Mouse (Mus musculus): ENCODE results near the gene Chn2.

Gene Chn2

DNA sequence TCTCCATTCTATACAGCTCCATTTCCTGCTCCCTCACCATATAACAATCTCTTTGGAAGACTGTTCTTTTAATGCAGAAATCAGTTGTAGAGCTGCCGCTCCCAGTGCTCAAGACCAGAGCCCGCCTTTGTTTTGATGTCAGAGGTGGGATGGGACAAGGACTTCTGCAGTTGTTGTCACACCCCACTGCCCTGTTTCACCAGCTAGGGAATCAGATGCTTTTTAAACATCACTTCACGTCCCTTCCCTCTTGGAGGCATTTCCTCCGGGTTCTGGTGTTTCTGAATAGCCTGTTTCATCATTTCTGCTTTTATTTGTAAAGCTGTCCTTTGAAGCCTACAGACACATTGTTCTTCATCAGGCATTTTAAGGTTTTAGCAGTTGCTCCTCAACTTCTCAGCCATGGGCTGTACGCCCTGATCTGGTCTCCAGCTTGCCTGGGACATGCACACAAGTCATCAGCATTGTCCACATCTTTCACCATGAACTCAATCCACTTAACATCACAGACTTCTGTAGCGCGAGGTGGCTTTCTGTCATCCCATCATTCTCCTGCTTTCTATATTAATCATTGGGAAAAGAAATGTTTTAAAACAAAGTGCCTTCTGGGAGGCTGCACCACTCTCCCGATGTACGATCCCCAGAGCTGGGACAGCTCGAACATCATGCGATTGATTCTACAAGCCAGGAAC lies 160.8 kb downstream of the Chn2 start:
- DNase-seq (ENCODE audit: low spot score in 2 of 2), result no peak

GRCm38 (mm10) chr6:54202311-54203020 lies 163.1 kb downstream of the Chn2 start:
- no peak for DNase-seq (ENCODE audit: low spot score in 2 of 2)

- no peak for DNase-seq (ENCODE audit: low spot score in 2 of 2)
Measured at GRCm38 (mm10) chr6:54203316-54203715, 164.0 kb downstream of the Chn2 start.

GRCm38 (mm10) chr6:54203926-54204325 lies 164.6 kb downstream of the Chn2 start:
- no peak for DNase-seq (ENCODE audit: low spot score in 2 of 2)

DNA sequence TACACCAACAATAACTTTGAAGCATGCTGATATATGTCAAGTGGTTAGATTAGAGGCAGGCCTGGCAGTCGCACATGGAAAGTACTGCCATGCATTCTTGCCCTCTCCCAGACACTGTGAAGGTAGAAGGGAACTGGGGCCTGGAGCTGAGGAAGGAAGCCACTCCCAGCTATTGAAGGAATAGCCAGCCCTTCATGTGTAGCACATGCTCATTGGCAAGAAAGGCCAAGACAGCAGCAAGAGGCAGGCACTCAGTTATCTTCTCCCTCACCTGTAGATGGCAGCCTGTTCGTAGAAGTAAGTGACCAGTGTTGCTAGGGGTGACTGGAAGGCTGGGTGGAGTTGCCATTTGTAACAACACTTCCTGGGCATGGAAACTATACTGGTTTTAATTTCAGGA lies 165.6 kb downstream of the Chn2 start:
- DNase-seq (ENCODE audit: low spot score in 2 of 2), result no peak

- no peak for DNase-seq (ENCODE audit: low spot score in 2 of 2)
Measured at GRCm38 (mm10) chr6:54205471-54205870, 166.1 kb downstream of the Chn2 start.

DNA sequence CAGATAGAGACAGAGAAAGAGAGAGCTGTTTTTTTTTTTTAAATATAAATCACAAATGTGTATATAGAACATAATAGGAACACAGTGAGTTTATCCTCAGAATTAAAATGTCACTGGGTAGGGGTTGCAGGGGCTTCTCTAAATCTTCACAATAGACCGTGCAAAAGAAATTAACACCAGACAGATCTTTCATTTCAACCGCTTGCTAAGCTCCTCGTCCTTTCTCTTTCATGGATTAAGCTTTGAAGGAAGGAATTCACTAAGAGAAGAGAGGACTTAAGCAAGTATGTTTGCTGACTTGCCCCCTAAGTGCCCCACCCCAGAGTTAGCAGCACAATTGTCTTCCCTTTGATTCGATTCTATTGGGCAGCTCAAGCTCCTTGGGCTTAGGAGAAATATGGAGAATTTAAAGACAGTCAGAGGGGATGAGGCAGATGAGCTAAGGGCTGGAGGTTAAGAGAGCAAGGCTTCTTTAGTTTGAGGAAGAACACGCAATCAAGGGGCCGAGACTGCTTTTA lies 166.9 kb downstream of the Chn2 start:
- DNase-seq (ENCODE audit: low spot score in 2 of 2), result no peak

DNA sequence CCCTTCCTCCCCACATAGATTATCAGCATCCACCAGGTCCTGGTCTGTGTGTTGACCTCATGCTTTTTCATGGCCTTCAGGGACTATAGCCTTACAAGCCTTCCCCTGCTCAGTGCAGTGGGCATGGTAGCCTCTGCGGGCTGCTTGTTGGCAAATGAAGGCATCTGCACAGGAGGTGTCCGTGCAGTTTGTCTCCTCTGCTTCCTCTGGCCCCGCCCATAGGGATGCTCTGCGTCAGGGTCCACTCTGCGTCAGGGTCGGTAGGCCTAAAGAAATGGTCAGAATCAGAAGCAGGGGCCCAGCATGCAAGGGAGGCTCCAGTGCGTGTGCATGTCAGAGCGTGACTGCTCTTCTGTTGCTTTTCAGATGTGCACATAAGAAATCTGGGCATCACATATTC lies 169.4 kb downstream of the Chn2 start:
- DNase-seq (ENCODE audit: low spot score in 2 of 2), result no peak

- no peak for DNase-seq (ENCODE audit: low spot score in 2 of 2)
Measured at GRCm38 (mm10) chr6:54210971-54211370, 171.6 kb downstream of the Chn2 start.

- DNase-seq (ENCODE audit: low spot score in 2 of 2), result no peak
Measured at GRCm38 (mm10) chr6:54211939-54212338, 172.6 kb downstream of the Chn2 start.

- no peak for DNase-seq (ENCODE audit: low spot score in 2 of 2)
Measured at GRCm38 (mm10) chr6:54213743-54214142, 174.4 kb downstream of the Chn2 start.

- no peak for DNase-seq (ENCODE audit: low spot score in 2 of 2)
Measured at GRCm38 (mm10) chr6:54215636-54216035, 176.3 kb downstream of the Chn2 start.

DNA sequence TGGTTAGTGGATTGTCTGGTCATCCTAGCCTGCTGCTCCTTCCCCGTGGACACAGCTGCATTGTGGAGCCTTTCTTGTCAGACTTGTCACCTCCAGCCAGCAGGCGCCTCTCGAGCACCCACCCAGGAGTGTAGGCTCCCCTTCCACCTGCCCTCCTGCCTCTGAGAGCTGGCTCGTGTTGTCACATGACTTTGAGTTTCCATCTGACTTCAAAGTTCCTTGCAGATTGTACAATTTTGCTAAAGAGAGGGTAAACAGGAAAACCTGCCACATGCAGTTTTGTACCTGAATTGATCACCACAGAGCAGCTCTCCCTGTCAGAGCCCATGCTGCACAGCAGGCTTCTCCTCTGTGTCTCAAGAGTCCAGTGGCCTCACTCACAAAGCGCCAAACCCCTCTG lies 177.2 kb downstream of the Chn2 start:
- no peak for DNase-seq (ENCODE audit: low spot score in 2 of 2)

DNA sequence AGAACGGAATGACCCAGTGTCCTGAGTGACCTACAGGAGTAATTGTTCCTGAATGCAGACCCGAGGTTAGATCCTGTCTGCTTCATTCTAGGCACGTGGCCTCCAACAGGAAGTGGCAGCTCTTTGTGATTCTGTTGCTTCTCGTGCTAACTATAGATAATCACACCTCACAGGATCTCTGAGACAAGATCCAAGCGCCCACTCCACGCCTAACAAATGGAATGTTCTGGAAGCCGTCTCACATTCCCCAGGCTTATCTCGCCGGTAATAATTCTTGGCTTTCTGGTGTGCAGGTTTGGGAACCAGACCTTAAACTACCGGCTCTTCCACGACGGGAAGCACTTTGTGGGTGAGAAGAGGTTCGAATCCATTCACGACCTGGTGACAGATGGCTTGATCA lies 180.8 kb downstream of the Chn2 start:
- no peak for DNase-seq (ENCODE audit: low spot score in 2 of 2)

- DNase-seq (ENCODE audit: low spot score in 2 of 2), result no peak
Measured at GRCm38 (mm10) chr6:54223529-54223928, 184.2 kb downstream of the Chn2 start.

- no peak for DNase-seq (ENCODE audit: low spot score in 2 of 2)
Measured at GRCm38 (mm10) chr6:54224325-54224724, 185.0 kb downstream of the Chn2 start.

- no peak for DNase-seq (ENCODE audit: low spot score in 2 of 2)
Measured at GRCm38 (mm10) chr6:54225327-54225726, 186.0 kb downstream of the Chn2 start.

GRCm38 (mm10) chr6:54227061-54227460 lies 187.7 kb downstream of the Chn2 start:
- DNase-seq (ENCODE audit: low spot score in 2 of 2), result no peak

GRCm38 (mm10) chr6:54228421-54228820 lies 189.1 kb downstream of the Chn2 start:
- no peak for DNase-seq (ENCODE audit: low spot score in 2 of 2)

- peak; percentile 52 to 58 for DNase-seq (ENCODE audit: low spot score in 2 of 2)
Measured at GRCm38 (mm10) chr6:54228874-54229273, 189.5 kb downstream of the Chn2 start.

DNA sequence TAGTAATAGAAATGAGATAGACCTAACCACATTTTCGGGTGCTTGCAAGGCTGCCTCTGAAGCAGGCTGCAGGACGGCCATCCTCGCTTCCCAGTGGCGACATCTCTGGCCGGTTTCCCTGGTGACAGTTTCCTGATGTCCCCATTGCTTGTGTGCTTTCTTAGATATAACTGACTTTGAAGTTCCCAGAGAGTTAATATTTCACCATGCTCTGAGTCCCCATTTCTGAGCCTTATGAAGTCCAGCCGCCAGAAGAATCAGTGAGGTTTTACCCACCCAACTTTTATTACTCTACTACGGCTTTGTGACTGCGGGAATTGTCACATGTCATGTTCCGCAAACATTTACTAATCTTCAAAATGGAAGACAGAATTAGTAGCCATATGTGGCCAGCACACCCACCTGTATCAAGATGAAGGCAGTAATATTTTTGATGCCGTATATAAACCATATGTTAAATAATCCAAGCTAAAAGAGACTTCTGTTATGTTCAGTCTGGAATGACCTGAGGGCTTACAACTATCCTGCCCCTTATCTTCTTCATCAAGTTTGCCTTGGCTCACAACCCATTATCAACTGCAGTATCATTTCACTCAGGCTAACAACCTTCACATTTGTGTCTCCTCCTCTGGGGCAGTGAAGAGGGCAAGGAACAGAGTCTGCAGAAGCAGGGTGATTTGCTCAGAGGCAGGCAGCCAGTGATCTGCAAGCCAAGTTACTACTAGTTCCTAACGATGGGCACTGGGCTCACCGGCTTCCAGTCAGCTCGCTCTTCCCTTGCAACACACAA lies 192.6 kb downstream of the Chn2 start:
- no peak for DNase-seq (ENCODE audit: low spot score in 2 of 2)

DNA sequence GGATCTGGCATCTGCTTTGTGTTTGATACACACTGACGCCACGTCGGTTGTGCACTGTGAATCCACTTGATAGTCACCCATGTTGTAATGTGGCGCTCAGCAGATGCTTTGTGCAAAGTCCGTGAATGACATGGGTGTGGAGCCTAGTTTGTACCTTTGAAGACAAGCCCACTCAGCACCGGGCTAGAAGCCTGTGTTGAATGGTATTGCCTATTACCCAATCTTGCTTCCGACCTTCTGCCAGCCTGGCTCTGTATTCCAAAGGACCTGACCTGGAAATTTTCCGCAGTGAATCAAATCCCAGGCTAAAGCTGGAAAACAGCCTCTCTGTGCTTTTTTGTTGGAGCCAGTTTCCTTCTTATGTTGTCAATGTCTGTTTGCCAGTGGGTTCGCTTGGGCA lies 197.1 kb downstream of the Chn2 start:
- no peak for DNase-seq (ENCODE audit: low spot score in 2 of 2)

All from right cerebral cortex, adult 2 months (tissue).